Mouse (Mus musculus) lung, adult 2 months (tissue): Measurements from ENCODE around the gene Ppfia4.

ENCODE experiments used
- CTCF ChIP-seq: fragments of 200-500 bp; IDR thresholded peaks from 2 replicates; pipeline ENCODE4 v1.5.1; 2011; ENCODE audit warnings: mild to moderate bottlenecking, low read length, control low read depth; ENCODE audit not compliant: insufficient read depth
- POLR2A ChIP-seq: fragments of 200-500 bp; IDR thresholded peaks from 2 replicates; pipeline ENCODE4 v1.6.1; 2011; ENCODE audit warnings: low read depth, mild to moderate bottlenecking, control low read depth, low read length, borderline replicate concordance; ENCODE audit errors: extremely low read depth

DNA sequence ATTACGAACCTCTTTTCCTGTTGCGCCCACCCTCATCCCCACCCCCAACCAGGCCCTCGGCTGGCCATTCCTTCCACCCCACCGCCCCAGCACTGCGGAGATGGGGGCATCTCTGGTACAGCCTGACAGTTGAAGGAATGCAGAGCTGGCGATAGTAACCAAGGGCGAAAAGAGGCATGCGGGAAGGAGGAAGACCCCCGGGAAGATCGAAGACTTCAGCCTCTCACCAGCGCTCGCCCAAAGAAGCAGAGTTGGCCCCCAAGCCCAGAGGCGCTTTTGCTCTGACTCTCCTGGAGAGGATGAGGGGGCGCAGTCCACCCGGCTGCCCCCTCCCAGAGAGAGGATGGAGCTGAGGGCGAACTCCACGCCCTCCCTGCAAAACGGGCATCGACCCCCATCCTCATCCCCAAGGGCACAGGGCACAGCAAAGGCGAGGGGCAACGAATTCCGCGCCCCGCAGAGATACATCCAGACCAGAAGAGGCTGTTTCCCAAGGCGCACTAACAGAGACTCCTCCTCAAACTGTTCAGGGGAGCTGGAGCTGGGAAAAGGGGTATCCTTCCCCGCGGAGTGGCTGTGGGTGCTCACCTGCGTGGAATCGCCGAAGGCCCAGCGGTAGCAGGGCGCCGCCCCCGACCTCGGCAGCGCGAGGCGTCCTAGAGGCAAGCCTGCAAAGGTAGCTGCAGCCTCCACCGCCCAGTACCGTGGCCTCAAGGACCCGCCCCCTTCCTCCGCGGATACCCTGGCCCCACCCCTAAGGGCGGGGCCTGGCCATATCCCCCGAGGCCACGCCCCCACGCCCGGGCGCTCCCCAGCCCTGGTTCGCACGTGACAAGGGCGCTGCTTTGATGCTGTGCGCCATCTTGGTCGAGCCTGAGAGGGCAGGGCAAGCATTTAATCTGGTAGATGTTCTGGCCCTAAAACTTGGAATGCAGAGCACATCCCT, 11.6 kb upstream of the Ppfia4 start:
- TF ChIP-seq CTCF (no peak), POLR2A (no peak)
